Mouse (Mus musculus): Measurements from ENCODE around the gene Pacs2. TPM values are rescaled to one million over a fixed set of nuclear protein-coding genes. Genes with fewer than 3 reads are reported as not detected.
A peak's percentile ranks its signal among the peaks of the same experiment; 100 is the strongest.

Gene Pacs2
- polyA plus RNA-seq, 1 experiment, result 90.3 TPM

GRCm38 (mm10) chr12:112987877-112988276, 26.4 kb upstream of the Pacs2 start:
- TF ChIP-seq CTCF (IDR thresholded peaks at IDR 0.05; ENCODE audit: extremely low read depth, insufficient read depth, low read length), result peak; percentile 35; the same call in 1 of the 2 replicates
- no peak for TF ChIP-seq POLR2A (IDR thresholded peaks at IDR 0.05; ENCODE audit: extremely low read depth, insufficient read depth, low read length)
- no peak overlapping the region for H3K4me3 ChIP-seq (ENCODE audit: insufficient read depth, low read length)
- H3K4me1 ChIP-seq (ENCODE audit: control insufficient read depth, insufficient read depth, low read length), result no peaks in the 10 kb centered on the region
- H3K27ac ChIP-seq (ENCODE audit: insufficient read depth, low read length), result 0 out of 2 replicates have a peak overlapping the region, but pooled peaks have one; percentile 25

GRCm38 (mm10) chr12:112990706-112991405, 23.5 kb upstream of the Pacs2 start:
- no peak for TF ChIP-seq CTCF (IDR thresholded peaks at IDR 0.05; ENCODE audit: extremely low read depth, insufficient read depth, low read length)
- TF ChIP-seq POLR2A (IDR thresholded peaks at IDR 0.05; ENCODE audit: extremely low read depth, insufficient read depth, low read length), result no peak
- Histone ChIP-seq H3K4me3 (ENCODE audit: insufficient read depth, low read length) (no peak overlapping the region), H3K4me1 (ENCODE audit: control insufficient read depth, insufficient read depth, low read length) (no peaks in the 10 kb centered on the region), H3K27ac (ENCODE audit: insufficient read depth, low read length) (no peak overlapping the region)

GRCm38 (mm10) chr12:112991444-112991843, 22.9 kb upstream of the Pacs2 start:
- no peaks in the 10 kb centered on the region for H3K4me1 ChIP-seq (ENCODE audit: control insufficient read depth, insufficient read depth, low read length)
- no peak for TF ChIP-seq POLR2A (IDR thresholded peaks at IDR 0.05; ENCODE audit: extremely low read depth, insufficient read depth, low read length)
- TF ChIP-seq CTCF (IDR thresholded peaks at IDR 0.05; ENCODE audit: extremely low read depth, insufficient read depth, low read length), result no peak
- H3K27ac ChIP-seq (ENCODE audit: insufficient read depth, low read length), result no peak overlapping the region
- H3K4me3 ChIP-seq (ENCODE audit: insufficient read depth, low read length), result no peak overlapping the region

- no peak overlapping the region for H3K27ac ChIP-seq (ENCODE audit: insufficient read depth, low read length)
- H3K4me1 ChIP-seq (ENCODE audit: control insufficient read depth, insufficient read depth, low read length), result peaks cover 2% of the 10 kb centered on the region; the same call in 1 of the 2 replicates
- TF ChIP-seq POLR2A (IDR thresholded peaks at IDR 0.05; ENCODE audit: extremely low read depth, insufficient read depth, low read length), result no peak
- no peak for TF ChIP-seq CTCF (IDR thresholded peaks at IDR 0.05; ENCODE audit: extremely low read depth, insufficient read depth, low read length)
- H3K4me3 ChIP-seq (ENCODE audit: insufficient read depth, low read length), result no peak overlapping the region
These were observed 20.2 kb upstream of the Pacs2 start for GRCm38 (mm10) chr12:112994153-112994552.

- Histone ChIP-seq H3K4me3 (ENCODE audit: insufficient read depth, low read length) (peak overlapping the region; percentile 93), H3K27ac (ENCODE audit: insufficient read depth, low read length) (peak overlapping the region; percentile 94), H3K4me1 (ENCODE audit: control insufficient read depth, insufficient read depth, low read length) (peaks cover 2% of the 10 kb centered on the region; the same call in 1 of the 2 replicates)
- TF ChIP-seq CTCF (IDR thresholded peaks at IDR 0.05; ENCODE audit: extremely low read depth, insufficient read depth, low read length), result no peak
- no peak for TF ChIP-seq POLR2A (IDR thresholded peaks at IDR 0.05; ENCODE audit: extremely low read depth, insufficient read depth, low read length)
These were observed 14.6 kb upstream of the Pacs2 start for GRCm38 (mm10) chr12:112999569-113000293.

GRCm38 (mm10) chr12:113000294-113001132, 13.8 kb upstream of the Pacs2 start, which contains the start of gene Brf1:
Gene Brf1 (minus strand): TSS chr12:113000704.
- Histone ChIP-seq H3K4me1 (ENCODE audit: control insufficient read depth, insufficient read depth, low read length) (peaks cover 2% of the 10 kb centered on the region; the same call in 1 of the 2 replicates), H3K4me3 (ENCODE audit: insufficient read depth, low read length) (peak within 1 kb of the TSS; percentile 93), H3K27ac (ENCODE audit: insufficient read depth, low read length) (peak within 1 kb of the TSS; percentile 94)
- TF ChIP-seq CTCF (IDR thresholded peaks at IDR 0.05; ENCODE audit: extremely low read depth, insufficient read depth, low read length) (no peak), POLR2A (IDR thresholded peaks at IDR 0.05; ENCODE audit: extremely low read depth, insufficient read depth, low read length) (peak; percentile 44)

- TF ChIP-seq CTCF (IDR thresholded peaks at IDR 0.05; ENCODE audit: extremely low read depth, insufficient read depth, low read length) (no peak), POLR2A (IDR thresholded peaks at IDR 0.05; ENCODE audit: extremely low read depth, insufficient read depth, low read length) (peak; percentile 11; the same call in 1 of the 2 replicates)
- peak overlapping the region; percentile 49 for H3K27ac ChIP-seq (ENCODE audit: insufficient read depth, low read length)
- peaks cover 2% of the 10 kb centered on the region; the same call in 1 of the 2 replicates for H3K4me1 ChIP-seq (ENCODE audit: control insufficient read depth, insufficient read depth, low read length)
- peak overlapping the region; percentile 93 for H3K4me3 ChIP-seq (ENCODE audit: insufficient read depth, low read length)
These were observed 13.2 kb upstream of the Pacs2 start for GRCm38 (mm10) chr12:113001133-113001474.

- Histone ChIP-seq H3K4me1 (ENCODE audit: control insufficient read depth, insufficient read depth, low read length) (peaks cover 2% of the 10 kb centered on the region; the same call in 1 of the 2 replicates), H3K27ac (ENCODE audit: insufficient read depth, low read length) (no peak overlapping the region), H3K4me3 (ENCODE audit: insufficient read depth, low read length) (no peak overlapping the region)
- TF ChIP-seq CTCF (IDR thresholded peaks at IDR 0.05; ENCODE audit: extremely low read depth, insufficient read depth, low read length) (no peak), POLR2A (IDR thresholded peaks at IDR 0.05; ENCODE audit: extremely low read depth, insufficient read depth, low read length) (no peak)
These were observed 11.6 kb upstream of the Pacs2 start for GRCm38 (mm10) chr12:113002667-113003066.

- Histone ChIP-seq H3K4me1 (ENCODE audit: control insufficient read depth, insufficient read depth, low read length) (no peaks in the 10 kb centered on the region; the same call in 1 of the 2 replicates), H3K27ac (ENCODE audit: insufficient read depth, low read length) (no peak overlapping the region), H3K4me3 (ENCODE audit: insufficient read depth, low read length) (no peak overlapping the region)
- TF ChIP-seq CTCF (IDR thresholded peaks at IDR 0.05; ENCODE audit: extremely low read depth, insufficient read depth, low read length) (no peak), POLR2A (IDR thresholded peaks at IDR 0.05; ENCODE audit: extremely low read depth, insufficient read depth, low read length) (no peak)
These were observed 10.3 kb upstream of the Pacs2 start for GRCm38 (mm10) chr12:113004011-113004410.
